Mouse (Mus musculus) kidney, adult 11 months (tissue): ENCODE measurements around the gene Frem1.

ENCODE experiments used
- DNase-seq: peaks from one replicate; pipeline ENCODE4 v3.0.0; 2022

Gene Frem1

DNA sequence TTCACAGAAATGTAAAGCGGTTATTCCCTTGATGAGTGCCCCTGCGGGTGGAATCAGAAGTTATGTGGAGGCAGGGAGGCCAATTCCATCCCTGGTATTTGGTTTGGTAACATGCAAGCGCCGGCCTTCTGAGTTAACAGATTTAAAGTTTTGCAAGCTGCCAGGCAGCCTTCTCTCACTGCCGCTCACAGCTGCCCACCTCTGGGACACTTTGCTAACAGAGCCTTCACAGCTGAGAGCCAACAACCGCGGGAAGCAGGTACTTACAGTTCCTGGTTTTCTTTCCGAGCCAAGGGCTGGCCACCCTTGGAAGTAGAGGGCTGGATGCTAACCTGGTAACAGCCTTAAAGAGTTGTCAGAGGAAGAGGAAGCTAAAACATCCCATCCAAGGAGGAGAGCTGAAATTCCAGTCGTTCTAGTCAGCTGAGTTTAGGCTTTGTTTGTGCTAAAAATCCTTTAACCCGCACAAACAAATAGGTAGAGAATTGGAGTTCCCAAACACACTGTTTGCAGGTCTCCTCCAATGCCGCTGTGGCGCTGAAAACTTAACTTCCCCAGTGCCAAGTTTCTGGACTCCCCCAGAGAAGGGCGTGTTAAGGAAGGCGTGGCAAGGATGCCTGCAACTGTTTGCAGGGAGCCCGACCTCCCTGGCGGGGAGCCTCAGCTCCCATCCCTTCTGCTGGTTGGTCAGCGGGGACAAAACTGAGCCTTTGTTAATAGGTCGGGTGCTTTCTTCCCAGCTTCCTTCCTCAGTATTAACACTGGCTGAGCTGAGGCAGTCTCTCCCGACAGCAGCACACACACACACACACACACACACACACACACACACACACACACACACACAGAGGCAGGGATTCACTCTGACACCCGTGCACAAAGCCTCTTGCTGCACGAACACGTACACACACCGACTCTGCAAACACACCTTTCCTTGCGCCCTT, at the start of gene Frem1:
Frem1 (minus strand) TSS at position 706 of the 944 bp plus-strand sequence.
- DNase-seq, result peak; percentile 23

DNA sequence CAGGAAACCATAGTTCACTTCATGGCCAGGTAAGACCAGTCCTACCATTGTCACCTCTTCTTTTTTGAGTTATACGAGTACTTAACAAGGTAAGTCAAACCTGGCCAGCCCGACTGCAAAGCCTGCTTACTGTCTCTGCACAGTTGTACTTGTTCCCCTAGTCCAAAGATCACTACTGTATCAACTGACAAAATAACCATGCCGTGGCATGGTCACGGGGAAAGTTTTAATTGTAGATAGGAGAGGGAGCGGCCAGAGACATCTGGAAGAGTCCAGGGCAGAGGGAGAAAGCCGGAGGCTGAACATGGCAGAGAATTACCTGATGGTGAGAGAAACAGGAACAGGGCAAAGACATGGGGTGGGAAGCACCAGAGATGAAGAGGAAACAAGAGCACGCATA, 46.9 kb upstream of the Frem1 start:
- DNase-seq, result no peak

DNA sequence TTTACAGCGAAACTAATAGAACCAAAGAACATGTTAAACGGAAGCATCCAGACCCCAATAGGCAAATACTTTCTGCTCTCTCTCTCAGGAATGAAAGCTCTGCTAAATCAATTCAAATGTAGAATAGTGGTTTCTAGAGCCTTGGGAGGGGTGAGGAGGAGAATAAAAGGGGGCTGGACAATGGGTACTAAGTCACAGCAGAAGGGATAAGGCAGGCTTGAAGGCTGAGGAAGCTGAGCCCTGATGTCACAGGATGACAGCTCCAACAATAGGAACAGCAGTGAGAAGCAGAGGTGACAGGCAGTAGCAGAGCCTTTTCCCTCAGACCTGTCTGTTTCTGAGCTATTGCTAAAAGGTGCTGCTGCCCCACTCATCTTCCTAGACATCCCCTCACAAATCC, 41.8 kb upstream of the Frem1 start:
- no peak for DNase-seq

DNA sequence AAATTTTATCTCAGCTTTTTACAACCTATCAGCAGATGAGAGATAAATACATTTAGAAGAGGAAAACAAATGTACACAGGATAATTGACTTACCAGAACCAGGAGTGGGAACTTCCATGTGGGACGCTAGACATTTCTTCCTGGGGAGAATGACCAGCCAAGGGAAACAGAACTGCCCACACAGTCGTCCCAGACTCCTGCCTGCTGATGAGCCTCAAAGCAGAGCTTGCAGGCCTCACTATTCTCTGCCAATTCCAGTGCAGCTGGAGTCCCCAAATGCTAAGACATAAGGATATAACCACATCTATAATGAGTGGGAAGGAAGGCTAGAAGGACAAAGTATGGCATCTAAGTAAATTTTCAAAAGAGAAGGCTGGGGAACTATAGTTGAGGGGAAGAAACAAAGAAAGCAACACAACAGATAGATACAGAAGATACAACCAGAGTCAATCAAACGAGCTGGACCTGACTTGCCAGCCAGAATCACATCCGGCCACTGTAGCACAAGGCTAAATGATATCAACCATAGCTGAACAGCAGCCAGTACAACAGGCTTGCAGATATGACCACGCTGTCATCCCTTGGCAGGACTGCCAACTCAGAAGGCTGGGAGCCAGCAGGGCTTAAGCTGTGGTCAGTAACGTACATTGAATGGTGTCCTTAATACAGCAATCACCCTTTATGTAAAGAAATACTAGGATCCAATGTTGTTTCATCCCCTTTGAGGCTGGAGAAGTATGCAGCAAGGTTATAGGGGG, 38.7 kb upstream of the Frem1 start:
- DNase-seq, result no peak

DNA sequence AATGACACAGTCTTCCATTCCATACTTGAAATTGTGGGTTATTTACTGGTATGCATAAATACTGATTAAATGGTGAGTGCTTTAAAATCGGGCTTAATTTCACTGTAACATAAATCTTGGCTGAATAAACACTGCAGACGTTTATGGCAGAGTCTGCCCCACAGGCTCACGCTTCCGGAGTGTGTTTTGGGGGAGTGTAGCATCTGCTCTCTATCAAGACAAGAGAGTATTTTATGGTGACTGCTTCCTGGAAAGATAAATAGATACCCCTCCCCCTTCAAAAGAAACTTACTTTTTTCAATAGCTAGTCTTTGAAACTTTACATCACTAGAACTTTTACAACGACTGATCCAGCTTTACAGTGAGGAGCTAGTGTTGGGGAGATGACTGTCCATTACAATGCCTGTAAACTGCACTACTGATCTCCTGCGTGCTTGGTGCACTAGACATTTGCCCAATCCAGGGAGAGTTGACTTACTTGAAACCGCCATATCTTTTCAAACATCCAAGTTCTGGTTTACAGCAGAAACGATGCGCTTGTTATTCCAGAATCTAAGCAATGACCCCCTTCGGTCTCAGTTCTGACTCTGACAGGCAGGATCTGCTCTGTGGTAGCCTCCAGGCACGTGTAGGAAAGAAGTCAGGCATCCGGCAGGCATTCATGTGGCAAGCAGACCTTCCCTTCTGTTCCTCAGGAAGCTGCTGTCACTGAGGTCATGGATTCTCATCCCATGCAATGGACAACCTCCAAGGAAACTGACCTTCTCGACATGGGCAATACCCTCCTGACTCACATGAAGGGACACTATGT, 28.4 kb upstream of the Frem1 start:
- peak; percentile 19 for DNase-seq

DNA sequence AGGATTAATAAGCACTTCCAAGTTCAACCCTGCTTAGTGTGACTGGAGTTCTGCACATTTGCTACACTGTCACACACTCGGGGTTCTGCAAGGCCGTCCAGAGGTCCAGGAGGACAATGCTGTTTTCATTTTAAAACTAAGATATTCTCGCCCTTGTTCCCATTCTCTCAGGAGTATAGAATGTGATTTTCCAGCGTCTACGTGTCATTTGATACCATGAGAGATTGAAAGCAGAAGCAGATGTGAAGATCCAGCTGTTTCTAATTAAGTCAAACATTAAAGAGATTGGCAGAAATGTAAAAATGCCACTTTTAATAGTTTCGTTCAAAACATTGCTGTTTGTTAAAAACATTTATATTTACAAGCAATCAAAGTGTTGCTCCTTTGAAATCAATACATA, 12.1 kb upstream of the Frem1 start:
- DNase-seq, result no peak

DNA sequence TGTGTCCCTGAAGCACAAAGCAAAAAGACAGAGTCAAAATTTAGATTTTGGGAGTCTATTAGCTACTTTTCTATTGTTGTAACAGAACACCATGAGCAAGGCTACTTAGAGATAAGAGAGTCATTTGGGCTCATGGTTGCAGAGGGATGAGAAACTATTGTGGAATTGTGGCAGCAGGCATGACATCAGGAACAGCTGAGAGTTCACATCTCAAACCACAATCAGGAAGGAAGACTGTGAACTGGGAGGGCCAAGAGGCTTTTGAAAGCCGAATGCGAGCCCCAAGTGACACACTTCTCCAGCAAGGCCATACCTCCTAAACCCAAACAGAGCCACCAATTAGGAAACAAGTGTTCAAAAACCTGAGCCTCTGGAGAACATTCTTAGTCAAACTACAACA, 9.4 kb upstream of the Frem1 start:
- no peak for DNase-seq

DNA sequence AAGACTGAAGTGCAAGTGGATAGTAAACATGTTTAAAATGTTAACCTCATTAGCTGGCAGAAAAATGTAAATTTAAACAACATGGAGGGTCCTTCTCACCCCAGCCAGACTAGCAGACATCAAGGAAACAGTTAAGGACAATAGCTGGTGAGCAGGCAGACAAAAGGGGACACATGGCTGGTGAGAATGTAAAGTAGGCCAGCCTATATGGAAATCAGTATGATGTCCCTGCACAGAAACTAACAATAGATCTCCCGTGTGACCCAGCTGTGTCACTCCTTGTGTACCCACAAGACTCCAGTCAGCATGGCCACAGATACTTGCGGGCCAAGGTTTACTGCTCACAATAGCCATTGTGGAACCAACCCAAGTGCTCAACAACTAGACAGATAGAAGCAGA, 6.5 kb upstream of the Frem1 start:
- DNase-seq, result no peak

DNA sequence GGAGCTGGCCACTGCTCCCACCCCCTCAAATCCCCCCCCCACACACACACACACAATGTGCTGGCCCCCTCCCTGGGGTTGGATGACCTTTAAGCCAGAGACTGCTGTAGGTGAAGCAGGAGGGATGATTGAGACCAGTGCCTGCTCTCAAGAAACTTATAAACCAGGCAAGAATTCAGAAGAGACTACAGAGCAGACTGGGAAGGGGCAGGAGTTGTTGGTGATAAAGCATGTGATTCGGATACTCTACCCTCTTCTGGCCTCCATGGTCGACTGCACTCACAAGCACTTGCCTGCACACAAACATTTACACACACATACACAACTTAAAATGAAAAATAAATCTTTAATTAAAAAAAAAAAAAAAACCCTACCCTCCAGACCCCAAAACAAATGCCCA, 6.0 kb upstream of the Frem1 start:
- no peak for DNase-seq

DNA sequence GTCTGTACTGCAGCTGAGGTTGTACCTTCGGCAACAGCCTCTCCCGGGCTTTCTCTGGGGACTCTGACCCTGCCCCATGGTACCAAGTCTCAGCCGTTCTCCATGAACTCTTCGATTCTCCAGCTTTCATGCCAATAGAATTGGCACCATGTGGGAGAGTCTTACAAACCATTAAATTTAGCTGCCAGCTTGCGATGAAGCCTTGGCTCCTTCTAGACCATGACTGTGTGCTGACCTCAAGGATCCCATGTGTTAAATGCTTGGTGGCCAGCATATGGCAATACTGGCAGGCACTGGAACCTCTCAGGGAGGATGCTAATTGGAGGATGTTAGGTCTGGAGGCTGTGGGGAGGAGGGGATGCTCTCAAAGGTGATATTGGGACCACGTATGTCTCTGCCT, 4.4 kb upstream of the Frem1 start:
- DNase-seq, result no peak

DNA sequence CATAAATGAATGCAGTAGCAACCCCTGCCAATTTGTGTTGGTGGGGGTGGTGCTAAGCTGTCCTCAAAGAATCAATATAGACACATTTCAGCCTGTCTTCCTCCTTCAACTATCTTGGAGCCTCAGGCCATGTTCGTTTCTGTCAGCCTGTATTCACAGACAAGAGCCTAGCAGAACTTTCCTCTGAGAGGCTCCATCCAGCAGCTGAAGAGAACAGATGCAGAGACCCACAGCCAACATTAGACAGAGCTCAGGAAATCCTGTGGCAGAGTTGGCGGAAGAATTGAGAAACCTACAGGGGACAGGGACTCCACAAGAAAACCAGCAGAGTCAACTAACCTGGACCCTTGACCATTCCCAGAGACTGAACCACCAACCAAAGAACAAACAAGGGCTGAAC, 3.3 kb upstream of the Frem1 start:
- no peak for DNase-seq

DNA sequence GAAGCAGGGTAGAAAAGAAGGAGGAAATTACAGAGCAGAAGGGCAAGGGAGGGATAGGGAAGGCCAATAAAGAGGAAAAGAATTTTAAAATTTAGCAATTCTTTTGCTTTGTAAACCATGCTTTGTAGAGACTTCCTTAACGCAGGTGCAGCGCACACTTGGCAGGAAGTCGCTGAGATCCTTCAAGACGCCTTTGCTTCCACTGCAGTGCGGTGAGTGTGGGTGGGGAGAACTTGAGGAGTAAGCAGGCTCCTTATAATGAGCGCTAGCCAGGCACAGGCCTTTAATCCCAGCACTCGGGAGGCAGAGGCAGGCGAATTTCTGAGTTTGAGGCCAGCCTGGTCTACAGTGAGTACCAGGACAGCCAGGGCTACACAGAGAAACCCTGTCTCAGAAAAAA, 1.1 kb upstream of the Frem1 start:
- no peak for DNase-seq

DNA sequence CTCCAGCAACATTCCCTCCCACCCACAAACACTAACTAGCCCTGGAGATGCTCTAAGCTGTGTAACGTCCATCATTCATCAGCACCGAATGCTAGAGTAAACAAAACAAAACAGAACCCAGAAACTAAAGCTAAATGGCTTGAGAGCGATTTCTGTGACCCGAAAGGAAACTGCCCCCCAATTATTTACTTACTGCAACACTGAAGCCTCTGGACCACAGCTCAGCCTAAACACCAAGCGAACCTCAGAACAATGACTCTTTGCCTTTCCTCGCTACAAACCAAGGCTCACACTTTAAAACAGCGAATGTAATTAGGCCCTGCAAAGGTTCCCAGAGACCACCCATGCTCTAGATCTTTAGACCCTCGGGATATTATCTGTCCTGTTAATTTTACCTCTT, 963 bp downstream of the Frem1 start:
- no peak for DNase-seq

DNA sequence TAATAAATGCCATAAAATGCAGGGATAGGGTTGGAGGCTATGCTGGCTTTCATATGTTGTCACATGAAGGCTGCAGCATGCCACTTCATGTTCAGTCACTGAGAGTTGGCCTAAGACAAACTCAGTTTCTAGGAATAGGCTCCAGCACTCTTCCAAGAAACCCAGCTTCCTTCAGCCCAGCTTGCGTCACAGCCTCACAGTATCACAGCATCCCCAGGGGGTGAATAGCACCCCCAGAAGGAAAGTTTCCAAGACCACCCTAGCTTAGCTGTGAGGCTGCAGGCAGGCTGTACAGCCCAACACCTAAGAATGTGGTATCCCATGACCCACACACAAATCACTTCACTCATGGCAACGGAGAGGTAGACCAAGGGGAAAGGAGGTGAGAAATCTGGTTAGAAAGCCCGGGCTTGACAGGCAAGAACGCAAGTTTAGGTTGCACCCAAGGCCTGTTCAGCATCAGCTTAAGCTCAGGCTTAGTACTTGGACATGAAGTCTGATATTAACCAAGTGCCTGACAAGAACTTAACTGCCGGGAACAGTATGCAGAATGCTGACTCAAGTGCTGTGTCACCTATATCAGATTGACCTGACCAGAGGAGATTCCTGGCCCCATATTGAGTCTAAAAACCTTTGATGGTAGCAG, 1.9 kb downstream of the Frem1 start:
- DNase-seq, result no peak

DNA sequence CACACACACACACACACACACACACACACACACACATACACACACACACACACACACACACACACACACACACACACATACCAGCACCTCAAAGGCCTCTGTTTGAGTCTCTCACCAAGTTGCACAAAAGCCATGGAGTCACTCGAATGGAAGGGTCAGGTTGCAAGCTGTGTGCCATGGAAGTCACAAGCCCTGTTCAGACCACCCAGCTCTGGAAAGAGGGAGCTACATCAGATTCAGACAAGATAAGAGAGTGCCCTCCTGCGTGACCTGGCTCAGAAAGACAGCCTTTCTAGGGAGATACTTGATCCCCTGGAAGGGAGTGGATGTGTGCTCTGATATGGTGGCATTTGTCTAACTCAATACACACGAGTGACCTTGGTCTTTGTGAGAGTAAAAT, 2.9 kb downstream of the Frem1 start:
- DNase-seq, result no peak

DNA sequence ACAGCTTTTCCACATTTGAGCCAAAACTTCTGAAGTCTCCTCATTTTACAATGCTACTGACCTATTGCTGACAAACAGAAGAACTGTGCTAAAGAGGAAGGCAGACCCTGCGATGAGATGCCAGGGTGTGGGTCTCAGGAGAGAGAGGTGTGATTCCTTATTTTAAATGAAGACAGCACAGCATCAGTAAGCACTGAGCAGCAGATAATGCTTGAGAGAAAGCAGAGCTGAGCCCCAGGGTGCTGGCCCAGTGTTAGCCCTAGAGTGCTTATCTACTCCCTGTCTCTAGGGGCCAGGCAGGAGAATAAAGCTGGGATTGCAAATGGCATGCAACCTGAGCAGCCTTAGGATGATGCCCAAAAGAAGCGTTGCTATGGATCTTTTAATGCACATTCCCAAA, 3.6 kb downstream of the Frem1 start:
- no peak for DNase-seq

DNA sequence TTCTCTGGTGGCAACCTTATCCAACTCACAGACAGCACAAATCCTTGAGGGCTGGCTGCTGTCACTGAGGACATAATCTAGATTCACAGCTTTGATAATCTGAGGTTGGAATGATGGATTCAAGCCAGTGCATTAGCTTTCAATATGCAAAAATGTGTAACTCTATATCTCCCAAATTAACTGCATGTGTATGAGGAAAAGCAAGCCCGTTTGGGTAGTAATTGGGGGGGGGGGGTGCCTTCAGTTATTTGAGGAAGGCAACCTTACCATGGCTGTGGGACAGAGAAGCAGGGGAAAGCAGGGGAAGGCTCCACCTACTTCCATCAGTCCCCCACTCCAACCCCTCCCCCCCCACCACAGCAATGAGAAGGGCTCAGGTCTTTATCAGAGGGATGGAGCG, 5.3 kb downstream of the Frem1 start:
- no peak for DNase-seq

DNA sequence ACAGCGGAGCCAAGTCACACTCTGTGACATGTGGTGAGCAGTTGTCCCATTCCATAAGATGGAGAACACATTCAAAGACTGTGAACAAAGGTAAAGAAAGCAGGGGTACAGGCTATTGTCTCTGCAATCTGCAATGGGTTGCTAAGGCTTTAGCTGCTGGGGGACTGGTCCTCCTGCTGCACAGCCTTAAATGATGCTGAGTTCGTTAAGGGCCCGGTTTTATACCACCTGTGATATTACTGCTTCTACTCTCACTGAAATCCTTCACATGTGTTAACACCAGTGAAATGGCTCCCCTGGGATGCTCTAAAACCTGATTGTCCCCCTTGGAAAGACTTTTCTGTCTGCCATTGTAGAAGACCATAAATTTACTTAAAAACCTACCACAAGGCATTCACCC, 6.1 kb downstream of the Frem1 start:
- no peak for DNase-seq

DNA sequence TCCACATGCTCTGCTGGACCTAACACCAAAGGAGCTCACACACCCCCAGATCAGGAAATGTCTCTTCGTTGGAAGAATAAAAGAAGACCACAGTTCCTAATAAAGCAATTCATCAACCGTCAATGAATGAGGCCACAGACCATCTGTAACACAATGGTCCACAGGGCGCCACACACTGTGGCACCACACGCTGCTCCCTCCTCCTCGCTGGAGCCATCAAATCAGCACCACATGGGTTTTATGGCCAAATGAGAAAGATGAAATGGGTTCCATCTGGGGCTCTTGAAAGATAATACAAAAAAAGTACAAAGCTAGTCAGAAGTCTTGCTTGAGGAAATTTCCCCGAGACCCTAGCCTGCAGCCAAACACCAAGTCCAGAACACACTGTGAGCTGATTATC, 6.9 kb downstream of the Frem1 start:
- DNase-seq, result no peak

DNA sequence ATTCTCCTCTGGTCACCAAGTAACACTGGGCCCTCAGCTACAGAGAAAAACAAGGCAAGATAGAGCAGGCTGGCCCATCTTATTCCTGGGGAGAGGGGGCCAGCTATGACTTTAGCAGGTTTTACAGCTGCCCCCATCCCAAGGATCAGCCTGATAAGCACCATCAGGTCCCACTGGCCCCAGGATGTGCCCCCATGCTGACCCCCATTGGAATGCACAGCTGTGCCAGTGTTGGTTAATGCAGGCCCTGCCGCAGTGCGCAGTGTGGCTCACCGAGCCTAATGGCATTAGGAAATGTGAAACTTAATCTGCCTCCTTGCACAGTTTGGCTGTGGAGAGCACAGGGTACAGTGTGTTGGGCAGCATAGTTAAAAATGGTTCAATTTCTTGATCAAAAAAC, 11.4 kb downstream of the Frem1 start:
- DNase-seq, result no peak

DNA sequence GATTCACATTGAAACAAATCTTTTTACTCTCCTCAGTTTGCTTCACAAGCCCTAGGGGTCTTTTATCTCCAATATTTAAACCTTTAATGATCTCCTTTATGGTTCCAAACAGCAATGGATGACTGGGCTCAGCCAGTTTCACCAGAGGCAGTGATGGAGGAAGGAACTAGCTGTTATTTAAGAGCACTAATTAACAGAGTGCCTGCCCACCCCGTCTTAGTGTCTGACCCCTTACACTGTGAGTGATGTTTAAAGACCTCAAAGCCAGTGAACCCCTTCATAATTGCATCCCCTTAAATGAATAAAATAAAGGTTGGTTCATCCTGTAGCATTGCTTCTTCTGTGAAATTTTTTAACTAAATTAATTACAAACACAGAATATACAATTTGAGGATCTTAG, 19.4 kb downstream of the Frem1 start:
- no peak for DNase-seq

DNA sequence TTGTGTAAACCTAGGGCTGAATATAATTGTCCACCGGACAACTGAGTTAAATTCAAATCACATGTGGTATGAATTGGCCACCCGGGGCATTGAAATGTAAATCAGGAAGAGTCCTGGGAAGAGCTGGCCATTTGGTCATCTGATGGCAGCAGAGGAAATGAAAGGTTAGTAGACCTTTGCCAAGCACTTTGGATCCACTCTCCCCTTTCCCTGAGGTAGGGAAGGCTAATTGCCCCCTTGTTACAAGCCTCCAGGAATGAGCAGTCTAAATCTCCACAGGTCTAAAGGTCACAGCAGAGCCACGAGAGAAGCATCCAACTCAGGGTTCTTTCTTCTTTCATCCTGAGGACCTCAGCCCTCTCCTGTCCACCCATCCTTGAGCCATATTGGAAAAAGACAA, 20.5 kb downstream of the Frem1 start:
- DNase-seq, result no peak

DNA sequence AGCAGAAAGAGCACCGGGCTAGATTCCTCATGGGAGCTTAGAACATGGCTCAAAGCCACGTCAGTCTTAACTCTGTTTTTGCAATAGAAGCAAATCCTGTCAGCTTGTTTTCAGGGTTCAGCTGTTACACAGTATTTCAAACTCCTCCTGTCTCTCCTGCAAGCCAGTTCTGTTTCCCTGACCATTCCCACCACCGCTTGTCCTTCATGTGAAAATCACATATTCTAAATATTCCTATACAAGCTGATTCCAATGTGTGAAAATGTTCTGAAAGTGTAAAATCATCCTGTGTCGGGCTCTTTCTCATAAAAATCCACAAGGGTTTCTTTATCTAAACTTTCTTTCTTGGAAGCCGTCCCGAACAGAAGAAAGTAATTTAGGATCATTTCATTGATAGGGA, 22.0 kb downstream of the Frem1 start:
- no peak for DNase-seq
